Mouse (Mus musculus): ENCODE data around the gene Padi1. TPM values are rescaled to one million over a fixed set of nuclear protein-coding genes. Genes with fewer than 3 reads are reported as not detected.

The Padi1 gene
- total and polyA plus RNA-seq, 3 experiments = 0.03 to 0.16 TPM; not detected in 1

DNA sequence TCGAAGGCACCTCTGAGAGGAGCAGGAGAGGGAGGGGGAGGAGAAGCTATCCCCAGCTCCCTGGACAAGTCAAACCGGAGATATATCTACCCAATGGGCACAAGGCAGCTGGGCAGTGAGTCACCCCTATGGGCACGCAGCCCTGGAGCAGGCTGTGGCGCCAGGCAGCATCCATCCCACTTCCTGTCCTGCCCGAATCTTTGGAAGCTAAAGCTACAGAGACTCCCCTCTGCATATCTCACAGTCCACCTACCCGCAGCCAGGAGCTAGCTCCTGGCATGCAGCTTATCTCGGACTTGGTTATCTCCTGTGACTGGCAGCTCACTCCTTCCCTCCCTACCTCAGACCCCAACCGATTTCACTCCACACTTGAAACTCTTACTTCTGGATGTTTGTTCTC is 36.5 kb downstream of the Padi1 start:
- TF ChIP-seq CTCF (IDR thresholded peaks at IDR 0.05; ENCODE audit: low read depth, low read length) (no peak), GATA1 (IDR thresholded peaks at IDR 0.05; ENCODE audit: borderline replicate concordance, low read length) (no peak), POLR2AphosphoS5 (IDR thresholded peaks at IDR 0.05; ENCODE audit: insufficient replicate concordance, low read depth, low read length) (no peak), TAL1 (conservative IDR thresholded peaks at IDR 0.05; ENCODE audit: low read depth, low read length) (no peak), GATA2 (IDR thresholded peaks at IDR 0.05; ENCODE audit: borderline replicate concordance, low read depth, low read length) (no peak)
- Histone ChIP-seq H3K27me3 (ENCODE audit: insufficient read depth, low read length) (peaks cover 17% of the 10 kb centered on the region; the same call in 1 of the 2 replicates), H3K36me3 (replicated peaks) (no peaks in the 10 kb centered on the region), H3K9me3 (replicated peaks) (no peaks in the 10 kb centered on the region), H3K4me1 (ENCODE audit: insufficient read depth, low read depth, low read length) (peaks cover 17% of the 10 kb centered on the region), H3K4me3 (ENCODE audit: low read depth, low read length) (no peak overlapping the region)
- ATAC-seq (ENCODE audit: extremely low read depth, insufficient number of reproducible peaks, low FRiP score, poor library complexity, severe bottlenecking) = no peak
- no peak for DNase-seq (ENCODE audit: low spot score)

DNA sequence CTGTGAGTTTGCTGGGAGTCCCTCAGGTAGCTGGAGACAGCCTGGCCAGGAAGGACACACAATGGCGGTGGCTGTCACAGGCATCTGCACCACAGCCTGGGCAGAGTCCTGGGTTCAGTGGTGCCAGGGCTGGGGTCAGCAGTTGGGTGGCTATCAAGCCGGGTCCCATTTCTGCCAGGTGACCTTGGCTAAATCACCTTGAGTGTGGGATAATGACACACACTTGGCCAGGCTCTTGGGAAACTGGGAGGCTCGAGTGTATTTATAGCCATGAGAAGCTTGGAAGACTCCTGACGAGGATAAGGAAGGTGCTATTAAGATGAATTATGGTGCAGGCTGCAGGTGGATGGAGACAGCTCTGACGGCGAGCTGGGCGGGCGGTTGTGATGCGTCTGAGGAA is 41.0 kb downstream of the Padi1 start:
- DNase-seq (ENCODE audit: low spot score) = no peak

DNA sequence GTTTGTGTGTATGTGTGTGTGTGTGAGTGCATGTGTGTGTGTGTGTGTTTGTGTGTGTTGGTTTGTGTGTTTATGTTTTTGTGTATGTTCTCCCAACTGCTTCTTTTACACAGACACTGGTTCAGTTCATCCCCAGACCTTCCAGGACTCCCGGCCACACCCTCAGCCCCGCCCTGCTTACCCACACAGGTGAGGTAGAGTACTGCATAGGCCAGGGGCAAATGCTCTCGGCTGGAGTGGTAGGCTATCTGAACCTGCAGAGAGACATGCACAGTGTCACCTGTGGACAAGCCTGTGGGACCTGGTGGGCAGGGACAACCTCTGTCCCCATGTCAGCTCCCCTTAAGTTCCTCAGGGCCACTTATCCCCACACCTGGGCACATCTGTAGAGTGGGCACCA is 44.2 kb downstream of the Padi1 start:
- no peaks in the 10 kb centered on the region for H3K4me1 ChIP-seq (ENCODE audit: insufficient read depth, low read depth, low read length)
- DNase-seq (ENCODE audit: low spot score) = no peak
- H3K27me3 ChIP-seq (ENCODE audit: insufficient read depth, low read length) = peaks cover 18% of the 10 kb centered on the region
- H3K9me3 ChIP-seq (replicated peaks) = no peaks in the 10 kb centered on the region
- no peak for ATAC-seq (ENCODE audit: extremely low read depth, insufficient number of reproducible peaks, low FRiP score, poor library complexity, severe bottlenecking)
- H3K36me3 ChIP-seq (replicated peaks) = no peaks in the 10 kb centered on the region
- TF ChIP-seq GATA2 (IDR thresholded peaks at IDR 0.05; ENCODE audit: borderline replicate concordance, low read depth, low read length) = no peak
- no peak for TF ChIP-seq TAL1 (conservative IDR thresholded peaks at IDR 0.05; ENCODE audit: low read depth, low read length)
- TF ChIP-seq CTCF (IDR thresholded peaks at IDR 0.05; ENCODE audit: low read depth, low read length) = no peak
- no peak overlapping the region for H3K4me3 ChIP-seq (ENCODE audit: low read depth, low read length)

More for the DNA sequence above, 41.0 kb downstream of the Padi1 start:
- ATAC-seq (ENCODE audit: extremely low read depth, insufficient number of reproducible peaks, low FRiP score, poor library complexity, severe bottlenecking) = no peak
- H3K4me3 ChIP-seq (ENCODE audit: low read depth, low read length) = no peak overlapping the region
- H3K9me3 ChIP-seq (replicated peaks) = no peaks in the 10 kb centered on the region
- TF ChIP-seq TAL1 (conservative IDR thresholded peaks at IDR 0.05; ENCODE audit: low read depth, low read length) = no peak
- TF ChIP-seq GATA1 (IDR thresholded peaks at IDR 0.05; ENCODE audit: borderline replicate concordance, low read length) = no peak
- TF ChIP-seq POLR2AphosphoS5 (IDR thresholded peaks at IDR 0.05; ENCODE audit: insufficient replicate concordance, low read depth, low read length) = no peak
- no peak for TF ChIP-seq GATA2 (IDR thresholded peaks at IDR 0.05; ENCODE audit: borderline replicate concordance, low read depth, low read length)
- TF ChIP-seq CTCF (IDR thresholded peaks at IDR 0.05; ENCODE audit: low read depth, low read length) = no peak
- H3K27me3 ChIP-seq (ENCODE audit: insufficient read depth, low read length) = peaks cover 26% of the 10 kb centered on the region
- H3K36me3 ChIP-seq (replicated peaks) = no peaks in the 10 kb centered on the region
- H3K4me1 ChIP-seq (ENCODE audit: insufficient read depth, low read depth, low read length) = no peaks in the 10 kb centered on the region; the same call in 1 of the 2 replicates

DNA sequence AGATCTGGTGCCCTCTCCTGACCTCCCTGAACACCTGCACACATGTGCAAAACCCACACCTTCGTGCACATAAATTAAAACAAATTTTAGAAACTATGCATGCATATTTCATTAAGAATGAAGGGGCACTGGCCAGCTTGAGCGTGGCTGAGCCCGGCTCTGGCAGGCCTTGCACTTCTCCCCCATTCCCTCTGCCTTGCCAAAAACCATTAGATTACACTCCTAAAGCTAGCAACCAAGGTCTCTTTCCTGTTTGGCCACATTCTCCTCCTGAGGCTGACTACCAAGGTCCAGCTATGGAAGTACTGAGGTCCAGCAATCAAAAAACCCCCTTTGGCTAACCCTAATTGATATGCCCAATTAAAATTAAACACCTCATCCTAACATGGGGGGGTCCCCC is 48.8 kb downstream of the Padi1 start:
- no peak for ATAC-seq (ENCODE audit: extremely low read depth, insufficient number of reproducible peaks, low FRiP score, poor library complexity, severe bottlenecking)
- no peaks in the 10 kb centered on the region for H3K9me3 ChIP-seq (replicated peaks)
- H3K4me1 ChIP-seq (ENCODE audit: insufficient read depth, low read depth, low read length) = no peaks in the 10 kb centered on the region
- H3K27me3 ChIP-seq (ENCODE audit: insufficient read depth, low read length) = peaks cover 4% of the 10 kb centered on the region
- no peaks in the 10 kb centered on the region for H3K36me3 ChIP-seq (replicated peaks)
- no peak for TF ChIP-seq POLR2AphosphoS5 (IDR thresholded peaks at IDR 0.05; ENCODE audit: insufficient replicate concordance, low read depth, low read length)
- no peak for TF ChIP-seq GATA1 (IDR thresholded peaks at IDR 0.05; ENCODE audit: borderline replicate concordance, low read length)
- TF ChIP-seq CTCF (IDR thresholded peaks at IDR 0.05; ENCODE audit: low read depth, low read length) = no peak
- TF ChIP-seq GATA2 (IDR thresholded peaks at IDR 0.05; ENCODE audit: borderline replicate concordance, low read depth, low read length) = no peak
- TF ChIP-seq TAL1 (conservative IDR thresholded peaks at IDR 0.05; ENCODE audit: low read depth, low read length) = no peak
- no peak overlapping the region for H3K4me3 ChIP-seq (ENCODE audit: low read depth, low read length)
- no peak for DNase-seq (ENCODE audit: low spot score)

DNA sequence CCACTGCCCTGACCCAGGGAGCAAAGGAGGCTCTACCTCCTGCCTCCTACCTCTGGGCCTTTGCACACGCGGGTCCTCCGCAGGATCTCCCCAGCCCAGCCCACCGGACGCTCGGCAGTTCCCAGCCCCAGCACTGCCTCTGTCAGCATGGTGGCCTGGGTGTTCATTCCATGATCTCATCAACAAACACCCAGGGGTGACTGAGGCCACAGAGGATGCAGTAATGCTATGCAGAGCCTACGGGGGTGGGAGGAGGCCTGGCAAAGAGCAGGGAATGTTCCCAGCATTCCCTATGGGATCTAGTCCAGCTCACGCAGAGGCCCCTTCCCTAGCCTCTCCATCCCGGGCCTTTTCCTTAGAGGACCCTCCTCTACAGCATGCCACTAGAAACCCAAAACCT is 50.9 kb downstream of the Padi1 start:
- no peak for ATAC-seq (ENCODE audit: extremely low read depth, insufficient number of reproducible peaks, low FRiP score, poor library complexity, severe bottlenecking)
- no peaks in the 10 kb centered on the region for H3K36me3 ChIP-seq (replicated peaks)
- no peak for DNase-seq (ENCODE audit: low spot score)
- TF ChIP-seq GATA1 (IDR thresholded peaks at IDR 0.05; ENCODE audit: borderline replicate concordance, low read length) (no peak), GATA2 (IDR thresholded peaks at IDR 0.05; ENCODE audit: borderline replicate concordance, low read depth, low read length) (no peak), POLR2AphosphoS5 (IDR thresholded peaks at IDR 0.05; ENCODE audit: insufficient replicate concordance, low read depth, low read length) (no peak), TAL1 (conservative IDR thresholded peaks at IDR 0.05; ENCODE audit: low read depth, low read length) (no peak), CTCF (IDR thresholded peaks at IDR 0.05; ENCODE audit: low read depth, low read length) (no peak)
- H3K27me3 ChIP-seq (ENCODE audit: insufficient read depth, low read length) = no peaks in the 10 kb centered on the region; the same call in 1 of the 2 replicates
- H3K9me3 ChIP-seq (replicated peaks) = no peaks in the 10 kb centered on the region
- no peaks in the 10 kb centered on the region for H3K4me1 ChIP-seq (ENCODE audit: insufficient read depth, low read depth, low read length)
- H3K4me3 ChIP-seq (ENCODE audit: low read depth, low read length) = no peak overlapping the region

DNA sequence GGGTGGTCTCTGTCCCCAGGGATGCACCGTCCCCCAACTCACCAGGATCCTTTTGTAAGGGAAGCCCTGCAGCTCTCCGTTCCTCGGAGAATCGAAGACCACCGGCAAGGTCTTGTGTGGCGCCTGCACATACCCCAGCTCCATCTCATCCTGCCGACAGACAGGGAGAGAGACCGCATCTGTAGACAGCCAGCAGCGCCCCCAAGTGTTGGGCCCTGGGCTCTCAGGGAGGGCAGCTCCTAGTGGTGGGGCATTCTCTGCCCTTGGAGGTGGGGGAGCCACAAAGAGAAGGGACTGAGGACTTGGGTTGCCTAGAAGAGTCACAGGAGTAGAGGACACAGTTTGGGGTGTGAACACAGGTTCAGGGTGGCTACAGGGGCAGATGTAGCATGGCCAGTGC is 51.8 kb downstream of the Padi1 start:
- Histone ChIP-seq H3K36me3 (replicated peaks) (no peaks in the 10 kb centered on the region), H3K9me3 (replicated peaks) (no peaks in the 10 kb centered on the region), H3K27me3 (ENCODE audit: insufficient read depth, low read length) (no peaks in the 10 kb centered on the region; the same call in 1 of the 2 replicates), H3K4me3 (ENCODE audit: low read depth, low read length) (no peak overlapping the region), H3K4me1 (ENCODE audit: insufficient read depth, low read depth, low read length) (no peaks in the 10 kb centered on the region)
- DNase-seq (ENCODE audit: low spot score) = no peak
- no peak for TF ChIP-seq CTCF (IDR thresholded peaks at IDR 0.05; ENCODE audit: low read depth, low read length)
- no peak for TF ChIP-seq POLR2AphosphoS5 (IDR thresholded peaks at IDR 0.05; ENCODE audit: insufficient replicate concordance, low read depth, low read length)
- TF ChIP-seq GATA1 (IDR thresholded peaks at IDR 0.05; ENCODE audit: borderline replicate concordance, low read length) = no peak
- TF ChIP-seq TAL1 (conservative IDR thresholded peaks at IDR 0.05; ENCODE audit: low read depth, low read length) = no peak
- no peak for TF ChIP-seq GATA2 (IDR thresholded peaks at IDR 0.05; ENCODE audit: borderline replicate concordance, low read depth, low read length)
- ATAC-seq (ENCODE audit: extremely low read depth, insufficient number of reproducible peaks, low FRiP score, poor library complexity, severe bottlenecking) = no peak

All from G1E (cell line).